Mouse (Mus musculus) heart, embryonic 13.5 days (tissue): ENCODE measurements around the gene Rsbn1l. TPM values are rescaled to one million over a fixed set of nuclear protein-coding genes. Genes with fewer than 3 reads are reported as not detected.

Experiments
- ATAC-seq: fragments of 200-750 bp; cut with Nextera tagmentation; 2 replicates; pipeline ENCODE4 v1.8.0; 2017; ENCODE audit warnings: moderate TSS enrichment; ENCODE audit not compliant: insufficient number of reproducible peaks, low FRiP score, low TSS enrichment; ENCODE audit errors: extremely low read depth
- H3K27ac ChIP-seq: fragments of 300-500 bp; sonication (generic); replicated peaks from 2 replicates; pipeline ENCODE4 v1.5.1; 2015; ENCODE audit warnings: moderate library complexity, mild to moderate bottlenecking, inconsistent platforms
- H3K27me3 ChIP-seq: fragments of 300-500 bp; sonication (generic); replicated peaks from 2 replicates; pipeline ENCODE4 v1.6.1; 2015; ENCODE audit warnings: mild to moderate bottlenecking, inconsistent platforms
- H3K36me3 ChIP-seq: fragments of 300-500 bp; sonication (generic); 2 replicates; pipeline ENCODE4 v1.6.1; 2015; ENCODE audit warnings: mild to moderate bottlenecking, inconsistent platforms
- H3K4me1 ChIP-seq: fragments of 300-500 bp; sonication (generic); 2 replicates; pipeline ENCODE4 v1.6.1; 2015; ENCODE audit warnings: inconsistent platforms
- H3K4me2 ChIP-seq: fragments of 300-500 bp; sonication (generic); 2 replicates; pipeline ENCODE4 v1.6.1; 2015; ENCODE audit warnings: inconsistent platforms, mild to moderate bottlenecking, moderate library complexity
- H3K4me3 ChIP-seq: fragments of 300-500 bp; sonication (generic); 2 replicates; pipeline ENCODE4 v1.5.1; 2015; ENCODE audit warnings: moderate library complexity, mild to moderate bottlenecking, inconsistent platforms
- H3K9ac ChIP-seq: fragments of 300-500 bp; sonication (generic); 2 replicates; pipeline ENCODE4 v1.6.1; 2015; ENCODE audit warnings: inconsistent platforms, mild to moderate bottlenecking, moderate library complexity
- H3K9me3 ChIP-seq: fragments of 300-500 bp; sonication (generic); 2 replicates; pipeline ENCODE4 v1.6.1; 2016; ENCODE audit warnings: inconsistent platforms
- WGBS: fragments of 180-500 bp; shearing (Covaris S2); methylation state at CpG from one replicate; pipeline ENCODE4 v1.1.7; 2015; ENCODE audit warnings: mixed read lengths; 5-methylcytosine and 5-hydroxymethylcytosine counted together
- polyA plus RNA-seq: library from polyadenylated mRNA; unstranded; fragments of >200 nt; fragmentation: Nextera tagmentation; extraction: Ambion mirVana; gene quantifications from 2 replicates; pipeline ENCODE4 v1.2.1, GENCODE M21; 2015

Rsbn1l gene
- polyA plus RNA-seq, 1 experiment from 2014 or later: 4.3 TPM

- no peak for ATAC-seq
- Histone ChIP-seq H3K9me3 (no peaks in the 10 kb centered on the region), H3K4me3 (no peak overlapping the region), H3K36me3 (peaks cover 8% of the 10 kb centered on the region), H3K4me2 (no peak overlapping the region), H3K27me3 (no peaks in the 10 kb centered on the region), H3K27ac (no peak overlapping the region), H3K4me1 (no peaks in the 10 kb centered on the region; the same call in 1 of the 2 replicates), H3K9ac (no peak overlapping the region)
- 94% methylated on average over 2 of the region's 2 CpGs for WGBS
Measured at GRCm38 (mm10) chr5:20861901-20862300, 94.3 kb downstream of the Rsbn1l start.

GRCm38 (mm10) chr5:20860565-20860964, 95.6 kb downstream of the Rsbn1l start:
- H3K27me3 ChIP-seq: no peaks in the 10 kb centered on the region
- no peaks in the 10 kb centered on the region for H3K9me3 ChIP-seq
- no peak overlapping the region for H3K4me3 ChIP-seq
- H3K4me2 ChIP-seq: no peak overlapping the region
- H3K36me3 ChIP-seq: peaks cover 8% of the 10 kb centered on the region
- no peak for ATAC-seq
- H3K9ac ChIP-seq: no peak overlapping the region
- H3K27ac ChIP-seq: no peak overlapping the region
- 86% methylated on average over 4 of the region's 4 CpGs for WGBS
- H3K4me1 ChIP-seq: peaks cover 3% of the 10 kb centered on the region; the same call in 1 of the 2 replicates

GRCm38 (mm10) chr5:20858404-20858803, 97.8 kb downstream of the Rsbn1l start:
- 94% methylated on average over 2 of the region's 2 CpGs for WGBS

GRCm38 (mm10) chr5:20855066-20855465, 101.1 kb downstream of the Rsbn1l start:
- ATAC-seq: no peak
- Histone ChIP-seq H3K9me3 (no peaks in the 10 kb centered on the region), H3K27ac (no peak overlapping the region), H3K4me1 (peaks cover 3% of the 10 kb centered on the region; the same call in 1 of the 2 replicates), H3K27me3 (no peaks in the 10 kb centered on the region), H3K36me3 (peaks cover 11% of the 10 kb centered on the region), H3K4me3 (no peak overlapping the region), H3K9ac (no peak overlapping the region), H3K4me2 (no peak overlapping the region)
- WGBS: 82% methylated on average over 4 of the region's 4 CpGs

More at GRCm38 (mm10) chr5:20858404-20858803, 97.8 kb downstream of the Rsbn1l start:
- H3K9me3 ChIP-seq: no peaks in the 10 kb centered on the region
- no peak overlapping the region for H3K4me2 ChIP-seq
- no peak overlapping the region for H3K9ac ChIP-seq
- ATAC-seq: no peak
- H3K27me3 ChIP-seq: no peaks in the 10 kb centered on the region
- H3K4me1 ChIP-seq: peaks cover 3% of the 10 kb centered on the region; the same call in 1 of the 2 replicates
- H3K36me3 ChIP-seq: peaks cover 11% of the 10 kb centered on the region
- H3K27ac ChIP-seq: no peak overlapping the region
- H3K4me3 ChIP-seq: no peak overlapping the region

GRCm38 (mm10) chr5:20847010-20847409, 109.2 kb downstream of the Rsbn1l start:
- Histone ChIP-seq H3K27me3 (no peaks in the 10 kb centered on the region), H3K4me3 (no peak overlapping the region), H3K9ac (no peak overlapping the region), H3K36me3 (no peaks in the 10 kb centered on the region), H3K4me1 (peaks cover 7% of the 10 kb centered on the region), H3K27ac (no peak overlapping the region), H3K4me2 (no peak overlapping the region), H3K9me3 (no peaks in the 10 kb centered on the region)
- WGBS: 93% methylated on average over 2 of the region's 2 CpGs
- no peak for ATAC-seq

GRCm38 (mm10) chr5:20843816-20844215, 112.4 kb downstream of the Rsbn1l start:
- Histone ChIP-seq H3K9ac (no peak overlapping the region), H3K4me3 (no peak overlapping the region), H3K27me3 (no peaks in the 10 kb centered on the region), H3K27ac (no peak overlapping the region), H3K36me3 (no peaks in the 10 kb centered on the region), H3K9me3 (no peaks in the 10 kb centered on the region), H3K4me2 (no peak overlapping the region), H3K4me1 (peaks cover 18% of the 10 kb centered on the region)
- 84% methylated on average over 2 of the region's 2 CpGs for WGBS
- no peak for ATAC-seq

GRCm38 (mm10) chr5:20843405-20843804, 112.8 kb downstream of the Rsbn1l start:
- no peak for ATAC-seq
- WGBS: 53% methylated on average over 2 of the region's 3 CpGs
- Histone ChIP-seq H3K9me3 (no peaks in the 10 kb centered on the region), H3K4me1 (peaks cover 18% of the 10 kb centered on the region), H3K36me3 (no peaks in the 10 kb centered on the region), H3K9ac (no peak overlapping the region), H3K27ac (no peak overlapping the region), H3K4me3 (no peak overlapping the region), H3K4me2 (no peak overlapping the region), H3K27me3 (no peaks in the 10 kb centered on the region)

Other genes with a start within 250 kb of the Rsbn1l start
- 29.1 and 34.7 TPM in 2 replicates for gene Phtf2, start 74.3 kb downstream of the Rsbn1l start, polyA plus RNA-seq
- gene Tmem60, start 74.2 kb downstream of the Rsbn1l start, polyA plus RNA-seq: 44.0 and 53.4 TPM in 2 replicates
- 16.8 and 17.2 TPM in 2 replicates for gene Ptpn12, start 99.5 kb upstream of the Rsbn1l start, polyA plus RNA-seq
- 0.55 and 1.3 TPM in 2 replicates for gene Gsap, start 229.9 kb upstream of the Rsbn1l start, polyA plus RNA-seq